Mouse (Mus musculus): ENCODE data around the gene Lrrc8b. TPM values are rescaled to one million over a fixed set of nuclear protein-coding genes. Genes with fewer than 3 reads are reported as not detected.

The Lrrc8b gene
- polyA plus RNA-seq, 1 experiment from 2014 or later = 18.5 TPM

GRCm38 (mm10) chr5:105415951-105416675, 538 bp downstream of the Lrrc8b start:
- Histone ChIP-seq H3K4me3 (ENCODE audit: low read depth, low read length) (peak overlapping the region; percentile 85), H3K4me1 (ENCODE audit: control insufficient read depth, insufficient read depth, low read length) (peaks cover 8% of the 10 kb centered on the region; the same call in 1 of the 2 replicates), H3K9me3 (replicated peaks; ENCODE audit: control insufficient read depth, low read length, poor library complexity, severe bottlenecking) (peaks cover 14% of the 10 kb centered on the region), H3K27me3 (ENCODE audit: control insufficient read depth, insufficient read depth, low read depth, low read length) (no peaks in the 10 kb centered on the region), H3K9ac (ENCODE audit: low read depth, low read length) (peak overlapping the region; percentile 98), H3K4me2 (ENCODE audit: low read length) (peak overlapping the region; percentile 87), H3K27ac (ENCODE audit: low read length) (peak overlapping the region; percentile 93), H3K36me3 (ENCODE audit: control insufficient read depth, insufficient read depth, low read length) (peaks cover 7% of the 10 kb centered on the region; the same call in 1 of the 2 replicates)
- ATAC-seq = peak; percentile 61
- 4% methylated on average over 23 of the region's 36 CpGs for WGBS

GRCm38 (mm10) chr5:105417217-105417616, 1.6 kb downstream of the Lrrc8b start:
- no peak for ATAC-seq
- H3K4me2 ChIP-seq (ENCODE audit: low read length) = no peak overlapping the region
- H3K4me3 ChIP-seq (ENCODE audit: low read depth, low read length) = no peak overlapping the region
- no peak overlapping the region for H3K9ac ChIP-seq (ENCODE audit: low read depth, low read length)
- WGBS = 85% methylated on average over 8 of the region's 8 CpGs
- H3K27me3 ChIP-seq (ENCODE audit: control insufficient read depth, insufficient read depth, low read depth, low read length) = no peaks in the 10 kb centered on the region
- H3K27ac ChIP-seq (ENCODE audit: low read length) = no peak overlapping the region
- H3K9me3 ChIP-seq (replicated peaks; ENCODE audit: control insufficient read depth, low read length, poor library complexity, severe bottlenecking) = peaks cover 14% of the 10 kb centered on the region
- peaks cover 8% of the 10 kb centered on the region; the same call in 1 of the 2 replicates for H3K4me1 ChIP-seq (ENCODE audit: control insufficient read depth, insufficient read depth, low read length)
- H3K36me3 ChIP-seq (ENCODE audit: control insufficient read depth, insufficient read depth, low read length) = peaks cover 7% of the 10 kb centered on the region; the same call in 1 of the 2 replicates

DNA sequence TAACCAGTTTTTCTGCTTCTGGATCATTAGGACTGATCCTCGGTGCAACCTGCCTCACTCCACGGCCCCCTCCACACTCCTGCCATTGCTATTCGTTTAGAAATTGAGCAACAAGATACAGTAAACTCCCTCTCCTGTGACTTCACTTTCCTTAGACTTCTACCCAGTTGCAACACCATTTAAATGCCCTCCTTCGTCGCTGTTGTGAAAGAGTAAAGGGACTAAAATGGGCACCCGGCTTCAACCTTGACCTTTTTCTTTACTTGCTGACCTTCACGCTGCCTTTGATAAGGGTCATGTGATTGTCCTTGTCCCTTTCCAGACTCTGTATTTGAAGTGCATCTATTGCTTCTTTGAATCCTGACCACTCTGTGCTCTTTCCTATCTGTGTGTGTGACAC, 2.8 kb downstream of the Lrrc8b start:
- Histone ChIP-seq H3K27me3 (ENCODE audit: control insufficient read depth, insufficient read depth, low read depth, low read length) (no peaks in the 10 kb centered on the region), H3K27ac (ENCODE audit: low read length) (no peak overlapping the region), H3K9ac (ENCODE audit: low read depth, low read length) (no peak overlapping the region), H3K9me3 (replicated peaks; ENCODE audit: control insufficient read depth, low read length, poor library complexity, severe bottlenecking) (peaks cover 14% of the 10 kb centered on the region), H3K36me3 (ENCODE audit: control insufficient read depth, insufficient read depth, low read length) (peaks cover 7% of the 10 kb centered on the region; the same call in 1 of the 2 replicates), H3K4me2 (ENCODE audit: low read length) (no peak overlapping the region), H3K4me3 (ENCODE audit: low read depth, low read length) (no peak overlapping the region), H3K4me1 (ENCODE audit: control insufficient read depth, insufficient read depth, low read length) (peaks cover 8% of the 10 kb centered on the region; the same call in 1 of the 2 replicates)
- WGBS = 90% methylated on average over 7 of the region's 7 CpGs
- no peak for ATAC-seq

GRCm38 (mm10) chr5:105418851-105419250, 3.3 kb downstream of the Lrrc8b start:
- Histone ChIP-seq H3K9me3 (replicated peaks; ENCODE audit: control insufficient read depth, low read length, poor library complexity, severe bottlenecking) (peaks cover 14% of the 10 kb centered on the region), H3K4me1 (ENCODE audit: control insufficient read depth, insufficient read depth, low read length) (peaks cover 8% of the 10 kb centered on the region; the same call in 1 of the 2 replicates), H3K27ac (ENCODE audit: low read length) (no peak overlapping the region), H3K36me3 (ENCODE audit: control insufficient read depth, insufficient read depth, low read length) (peaks cover 7% of the 10 kb centered on the region; the same call in 1 of the 2 replicates), H3K9ac (ENCODE audit: low read depth, low read length) (no peak overlapping the region), H3K4me2 (ENCODE audit: low read length) (no peak overlapping the region), H3K4me3 (ENCODE audit: low read depth, low read length) (no peak overlapping the region), H3K27me3 (ENCODE audit: control insufficient read depth, insufficient read depth, low read depth, low read length) (no peaks in the 10 kb centered on the region)
- no peak for ATAC-seq
- 89% methylated on average over 5 of the region's 5 CpGs for WGBS

DNA sequence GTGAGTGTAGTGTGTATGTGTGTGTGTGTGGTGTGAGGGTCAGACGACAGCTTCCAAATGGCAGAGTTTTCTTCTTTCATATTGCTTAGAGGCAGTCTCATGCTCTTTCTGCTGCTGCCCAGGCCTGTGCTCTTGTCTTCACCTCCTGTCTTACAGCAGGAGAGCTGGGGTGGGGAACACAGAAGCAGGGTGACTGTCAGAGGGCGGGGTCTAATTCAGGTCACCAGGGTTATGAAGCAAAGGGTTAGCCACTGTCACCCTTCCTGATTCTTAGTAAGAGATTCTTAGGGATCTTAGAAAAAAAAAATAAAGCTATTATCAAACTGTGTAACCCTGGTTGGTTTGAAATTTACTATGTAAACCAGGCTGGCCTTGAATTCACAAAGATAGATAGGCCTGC, 10.0 kb downstream of the Lrrc8b start:
- WGBS = 97% methylated on average over 2 of the region's 2 CpGs
- Histone ChIP-seq H3K36me3 (ENCODE audit: control insufficient read depth, insufficient read depth, low read length) (peaks cover 13% of the 10 kb centered on the region; the same call in 1 of the 2 replicates), H3K9ac (ENCODE audit: low read depth, low read length) (no peak overlapping the region), H3K4me3 (ENCODE audit: low read depth, low read length) (no peak overlapping the region), H3K27me3 (ENCODE audit: control insufficient read depth, insufficient read depth, low read depth, low read length) (no peaks in the 10 kb centered on the region), H3K27ac (ENCODE audit: low read length) (no peak overlapping the region), H3K4me2 (ENCODE audit: low read length) (no peak overlapping the region), H3K9me3 (replicated peaks; ENCODE audit: control insufficient read depth, low read length, poor library complexity, severe bottlenecking) (no peaks in the 10 kb centered on the region; the same call in 1 of the 2 replicates), H3K4me1 (ENCODE audit: control insufficient read depth, insufficient read depth, low read length) (peaks cover 8% of the 10 kb centered on the region)
- ATAC-seq = no peak

DNA sequence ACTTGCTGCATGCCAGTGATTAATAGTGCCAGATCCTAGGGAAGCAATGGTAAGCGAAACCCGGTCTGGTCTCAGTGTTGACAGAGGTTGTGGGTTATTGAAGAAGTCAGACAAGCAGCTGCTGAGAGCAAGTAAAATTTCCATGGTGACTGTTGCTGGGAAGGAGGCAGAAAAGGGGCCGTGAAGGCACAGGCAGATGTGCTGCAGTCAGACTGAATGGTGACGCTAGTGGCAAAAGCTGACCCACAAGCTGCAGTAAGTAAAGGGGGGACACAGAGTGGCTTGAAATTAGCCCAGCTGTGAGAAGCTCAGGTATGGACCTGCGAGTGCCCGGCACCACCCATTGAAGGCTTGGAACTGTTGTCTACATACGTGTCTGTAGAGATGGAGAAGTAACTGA, 11.8 kb downstream of the Lrrc8b start:
- Histone ChIP-seq H3K4me2 (ENCODE audit: low read length) (no peak overlapping the region), H3K9me3 (replicated peaks; ENCODE audit: control insufficient read depth, low read length, poor library complexity, severe bottlenecking) (no peaks in the 10 kb centered on the region; the same call in 1 of the 2 replicates), H3K27ac (ENCODE audit: low read length) (no peak overlapping the region), H3K4me3 (ENCODE audit: low read depth, low read length) (no peak overlapping the region), H3K4me1 (ENCODE audit: control insufficient read depth, insufficient read depth, low read length) (peaks cover 8% of the 10 kb centered on the region), H3K36me3 (ENCODE audit: control insufficient read depth, insufficient read depth, low read length) (peaks cover 16% of the 10 kb centered on the region), H3K9ac (ENCODE audit: low read depth, low read length) (no peak overlapping the region), H3K27me3 (ENCODE audit: control insufficient read depth, insufficient read depth, low read depth, low read length) (no peaks in the 10 kb centered on the region)
- ATAC-seq = no peak
- 78% methylated on average over 7 of the region's 7 CpGs for WGBS

GRCm38 (mm10) chr5:105428265-105428974, 12.8 kb downstream of the Lrrc8b start:
- Histone ChIP-seq H3K9me3 (replicated peaks; ENCODE audit: control insufficient read depth, low read length, poor library complexity, severe bottlenecking) (no peaks in the 10 kb centered on the region; the same call in 1 of the 2 replicates), H3K36me3 (ENCODE audit: control insufficient read depth, insufficient read depth, low read length) (peaks cover 16% of the 10 kb centered on the region), H3K27me3 (ENCODE audit: control insufficient read depth, insufficient read depth, low read depth, low read length) (no peaks in the 10 kb centered on the region), H3K27ac (ENCODE audit: low read length) (no peak overlapping the region), H3K9ac (ENCODE audit: low read depth, low read length) (no peak overlapping the region), H3K4me2 (ENCODE audit: low read length) (no peak overlapping the region), H3K4me3 (ENCODE audit: low read depth, low read length) (no peak overlapping the region), H3K4me1 (ENCODE audit: control insufficient read depth, insufficient read depth, low read length) (peaks cover 8% of the 10 kb centered on the region)
- 84% methylated on average over 12 of the region's 12 CpGs for whole genome bisulfite sequencing
- ATAC-seq = 0 out of 2 replicates have a peak, but pooled peaks have one; percentile 56

DNA sequence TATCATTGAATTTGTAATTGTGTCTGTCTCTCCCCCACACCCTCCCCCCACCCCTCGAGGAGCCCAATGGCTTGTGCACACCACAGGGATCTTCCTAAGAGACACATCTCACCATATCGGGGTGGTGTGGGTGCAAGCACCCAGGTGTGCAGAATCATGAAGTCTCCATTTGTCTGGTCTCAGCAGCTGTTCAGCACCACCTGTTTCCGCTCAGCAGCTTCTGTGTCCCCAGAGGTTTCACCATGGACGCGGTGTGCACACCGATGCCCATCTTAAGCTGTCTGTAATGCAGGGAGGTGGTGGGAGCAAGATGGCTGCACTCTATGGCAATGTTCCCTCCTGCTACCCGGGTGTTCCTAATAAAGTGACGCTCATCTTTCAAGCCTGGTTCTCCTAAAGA, 14.6 kb downstream of the Lrrc8b start:
- peaks cover 8% of the 10 kb centered on the region for H3K4me1 ChIP-seq (ENCODE audit: control insufficient read depth, insufficient read depth, low read length)
- peaks cover 10% of the 10 kb centered on the region for H3K36me3 ChIP-seq (ENCODE audit: control insufficient read depth, insufficient read depth, low read length)
- 94% methylated on average over 8 of the region's 8 CpGs for WGBS
- no peak overlapping the region for H3K4me2 ChIP-seq (ENCODE audit: low read length)
- peaks cover 2% of the 10 kb centered on the region; the same call in 1 of the 2 replicates for H3K9me3 ChIP-seq (replicated peaks; ENCODE audit: control insufficient read depth, low read length, poor library complexity, severe bottlenecking)
- ATAC-seq = no peak
- H3K9ac ChIP-seq (ENCODE audit: low read depth, low read length) = no peak overlapping the region
- H3K27me3 ChIP-seq (ENCODE audit: control insufficient read depth, insufficient read depth, low read depth, low read length) = no peaks in the 10 kb centered on the region
- H3K27ac ChIP-seq (ENCODE audit: low read length) = no peak overlapping the region
- H3K4me3 ChIP-seq (ENCODE audit: low read depth, low read length) = no peak overlapping the region

DNA sequence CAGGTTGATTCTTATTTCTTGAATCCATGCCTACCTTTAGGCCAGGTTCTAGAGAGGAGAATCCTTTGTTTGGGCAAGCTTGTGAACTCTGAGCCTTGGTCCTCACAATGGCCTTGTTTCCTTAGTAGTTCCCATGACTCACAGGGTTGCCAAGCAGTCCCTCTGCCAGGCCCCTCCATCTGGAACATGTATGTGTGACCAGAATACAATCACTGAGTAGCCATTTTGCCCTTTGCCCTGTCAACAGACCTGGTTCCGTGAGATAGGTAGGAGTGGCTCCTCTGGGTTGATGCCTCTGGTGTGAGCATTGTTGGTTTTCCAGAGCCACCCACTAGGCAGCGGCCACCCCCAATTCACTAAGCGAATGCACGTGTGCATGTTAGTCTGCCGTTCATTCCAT, 24.0 kb downstream of the Lrrc8b start:
- Histone ChIP-seq H3K4me1 (ENCODE audit: control insufficient read depth, insufficient read depth, low read length) (no peaks in the 10 kb centered on the region), H3K27me3 (ENCODE audit: control insufficient read depth, insufficient read depth, low read depth, low read length) (no peaks in the 10 kb centered on the region), H3K4me2 (ENCODE audit: low read length) (no peak overlapping the region), H3K9me3 (replicated peaks; ENCODE audit: control insufficient read depth, low read length, poor library complexity, severe bottlenecking) (no peaks in the 10 kb centered on the region), H3K9ac (ENCODE audit: low read depth, low read length) (no peak overlapping the region), H3K27ac (ENCODE audit: low read length) (no peak overlapping the region), H3K36me3 (ENCODE audit: control insufficient read depth, insufficient read depth, low read length) (no peaks in the 10 kb centered on the region), H3K4me3 (ENCODE audit: low read depth, low read length) (no peak overlapping the region)
- WGBS = 91% methylated on average over 5 of the region's 5 CpGs
- no peak for ATAC-seq
